14 mouse cellular contexts compared by ENCODE assay signal in the genomic region with DNA sequence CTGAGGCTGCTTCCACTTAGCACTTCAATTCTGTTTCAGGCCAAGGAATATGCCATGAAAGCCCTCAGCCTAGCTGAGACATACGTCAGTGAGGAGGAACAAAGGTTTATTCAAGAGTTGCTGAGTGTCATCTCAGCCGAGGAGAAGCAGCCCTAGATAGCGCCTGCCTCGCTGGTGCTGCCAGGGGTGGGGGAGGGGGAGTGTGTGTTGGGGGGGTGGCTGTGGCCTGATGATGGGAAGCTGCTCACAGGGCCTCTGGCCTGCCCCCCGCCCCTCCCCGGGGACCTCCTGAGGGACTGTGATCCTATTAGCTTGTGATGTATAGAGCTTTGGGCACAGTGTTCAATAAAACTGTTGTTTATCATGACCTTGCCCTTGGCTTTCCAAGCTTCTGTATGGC. TPM values are rescaled to one million over a fixed set of nuclear protein-coding genes. Genes with fewer than 3 reads are reported as not detected.
A peak's percentile ranks its signal among the peaks of the same experiment; 100 is the strongest.
DNase-seq lines count a peak whose midpoint lies in the region; ATAC-seq lines count a peak whose summit lies in the region.
"Had no signal": no experiment of that assay in that cellular context is flagged by ENCODE, and none has a peak within 500 bp of the region (broad histone marks: within the 10 kb centered on the region; RNA-seq: fewer than 3 reads in every experiment).

No protein-coding gene starts in this region.

- H3K36me3 ChIP-seq in heart, embryonic 14.5 days (ENCODE audit: control insufficient read depth, insufficient read depth, low read length), result no peaks in the 10 kb centered on the region
- no peaks in the 10 kb centered on the region for H3K36me3 ChIP-seq in hindbrain, embryonic 13.5 days
- H3K36me3 ChIP-seq in neural tube, embryonic 12.5 days, result no peaks in the 10 kb centered on the region
- H3K36me3 ChIP-seq: liver, embryonic 12.5 days had no signal

- H3K4me1 ChIP-seq in heart, embryonic 14.5 days (ENCODE audit: control insufficient read depth in 2 of 2, insufficient read depth in 2 of 2, low read length in 2 of 2), result peaks cover 6 to 17% of the 10 kb centered on the region in 2 experiments
- peaks cover 9% of the 10 kb centered on the region for H3K4me1 ChIP-seq in hindbrain, embryonic 13.5 days (replicated peaks)
- H3K4me1 ChIP-seq in neural tube, embryonic 12.5 days, result peaks cover 3% of the 10 kb centered on the region; the same call in 1 of the 2 replicates
- H3K4me1 ChIP-seq: liver, embryonic 12.5 days had no signal

- DNase-seq in heart, postnatal 25 days (ENCODE audit: low spot score), result no peak
- DNase-seq in embryo, embryonic 11 days, result peak; percentile 42
- DNase-seq in adipocyte (ENCODE audit: low spot score), result no peak
- DNase-seq in adrenal gland, adult 18-20 months (ENCODE audit: low spot score in 2 of 2), result no peak
- no peak for DNase-seq in right cerebral cortex, postnatal 10 days (ENCODE audit: low spot score in 2 of 2)
- DNase-seq: heart, adult 18-20 months; layer of hippocampus, postnatal 36 days; right cerebral cortex, postnatal 4 days had no signal

- H3K4me2 ChIP-seq in heart, embryonic 14.5 days (ENCODE audit: low read length), result 0 out of 2 replicates have a peak overlapping the region, but pooled peaks have one; percentile 8
- H3K4me2 ChIP-seq in hindbrain, embryonic 13.5 days, result no peak overlapping the region
- 0 out of 2 replicates have a peak overlapping the region, but pooled peaks have one; percentile 9 for H3K4me2 ChIP-seq in neural tube, embryonic 12.5 days (replicated peaks)
- H3K4me2 ChIP-seq: liver, embryonic 12.5 days had no signal

- WGBS in heart, embryonic 14.5 days, result 11% methylated on average over 6 of the region's 6 CpGs
- 12% methylated on average over 6 of the region's 6 CpGs for WGBS in hindbrain, embryonic 13.5 days
- 15% methylated on average over 6 of the region's 6 CpGs for WGBS in neural tube, embryonic 12.5 days

- H3K27me3 ChIP-seq in heart, embryonic 14.5 days (ENCODE audit: control insufficient read depth, insufficient read depth, low read length), result no peaks in the 10 kb centered on the region
- H3K27me3 ChIP-seq in hindbrain, embryonic 13.5 days, result no peaks in the 10 kb centered on the region
- no peaks in the 10 kb centered on the region for H3K27me3 ChIP-seq in neural tube, embryonic 12.5 days (replicated peaks)
- H3K27me3 ChIP-seq: liver, embryonic 12.5 days had no signal

- peaks cover 4% of the 10 kb centered on the region; the same call in 1 of the 2 replicates for H3K9me3 ChIP-seq in heart, embryonic 14.5 days (ENCODE audit: control insufficient read depth, low read length)
- H3K9me3 ChIP-seq in hindbrain, embryonic 13.5 days, result no peaks in the 10 kb centered on the region
- H3K9me3 ChIP-seq in neural tube, embryonic 12.5 days, result no peaks in the 10 kb centered on the region
- H3K9me3 ChIP-seq: liver, embryonic 12.5 days had no signal

- H3K9ac ChIP-seq in heart, embryonic 14.5 days (ENCODE audit: low read length), result 0 out of 2 replicates have a peak overlapping the region, but pooled peaks have one; percentile 30
- 0 out of 2 replicates have a peak overlapping the region, but pooled peaks have one; percentile 5 for H3K9ac ChIP-seq in hindbrain, embryonic 13.5 days
- no peak overlapping the region for H3K9ac ChIP-seq in neural tube, embryonic 12.5 days
- H3K9ac ChIP-seq: liver, embryonic 12.5 days had no signal

- no peak overlapping the region for H3K27ac ChIP-seq in heart, embryonic 14.5 days (replicated peaks in 1 of 2; ENCODE audit: control insufficient read depth in 1 of 2, insufficient read depth in 1 of 2, low read depth in 2 of 2, low read length in 2 of 2)
- H3K27ac ChIP-seq in hindbrain, embryonic 13.5 days, result peak overlapping the region; percentile 62
- no peak overlapping the region for H3K27ac ChIP-seq in neural tube, embryonic 12.5 days
- H3K27ac ChIP-seq: liver, embryonic 12.5 days; stomach, postnatal 0 days had no signal

- intact Hi-C loops in heart, postnatal 25 days (cut with DNase I), result no loop called here

- no peak overlapping the region for H3K4me3 ChIP-seq in heart, embryonic 14.5 days (ENCODE audit: control insufficient read depth in 1 of 2, insufficient read depth in 1 of 2, low read depth in 1 of 2, low read length in 2 of 2)
- H3K4me3 ChIP-seq in hindbrain, embryonic 13.5 days, result no peak overlapping the region
- H3K4me3 ChIP-seq in neural tube, embryonic 12.5 days, result no peak overlapping the region
- H3K4me3 ChIP-seq: liver, embryonic 12.5 days had no signal

- ATAC-seq in heart, embryonic 14.5 days (ENCODE audit: insufficient number of reproducible peaks, insufficient read depth, low FRiP score, low read depth), result no peak
- peak; percentile 68 for ATAC-seq in hindbrain, embryonic 13.5 days (ENCODE audit: low FRiP score)
- ATAC-seq in neural tube, embryonic 12.5 days (ENCODE audit: low FRiP score, low read depth), result peak; percentile 81
- ATAC-seq: intestine, postnatal 0 days; liver, embryonic 12.5 days had no signal

RNA-seq across cellular contexts. Expression of gene Zmynd12, which starts 30.9 kb away (rescaled TPM):
- polyA plus RNA-seq in heart, embryonic 14.5 days (2014; fragmentation: Nextera tagmentation; extraction: Ambion mirVana), result 0.31 and 0.45 TPM in 2 replicates
- total RNA-seq in heart, postnatal 25 days (2021), result not detected
- polyA plus RNA-seq in hindbrain, embryonic 13.5 days (2015; fragmentation: Nextera tagmentation; extraction: Ambion mirVana), result 0.40 and 0.44 TPM in 2 replicates
- 0.13 and 0.55 TPM in 2 replicates for polyA plus RNA-seq in neural tube, embryonic 12.5 days (2016; fragmentation: Nextera tagmentation; extraction: Ambion mirVana)
- 1 to 10 TPM; 2.6 to 2.8 TPM for total RNA-seq in adrenal gland, adult 18-20 months (2021)
- total RNA-seq: heart, adult 18-20 months had no signal

RNA-seq across cellular contexts. Expression of gene Ppcs, which starts 31.3 kb away (rescaled TPM):
- 31.5 and 35.7 TPM in 2 replicates for polyA plus RNA-seq in heart, embryonic 14.5 days (2014; fragmentation: Nextera tagmentation; extraction: Ambion mirVana)
- 1 to 10 TPM; 8.9 TPM for total RNA-seq in heart, postnatal 25 days (2021)
- polyA plus RNA-seq in hindbrain, embryonic 13.5 days (2015; fragmentation: Nextera tagmentation; extraction: Ambion mirVana), result 21.5 and 21.8 TPM in 2 replicates
- polyA plus RNA-seq in neural tube, embryonic 12.5 days (2016; fragmentation: Nextera tagmentation; extraction: Ambion mirVana), result 20.9 and 22.7 TPM in 2 replicates
- total RNA-seq in adrenal gland, adult 18-20 months (2021), result 10 to 100 TPM; 39.4 to 41.0 TPM

RNA-seq across cellular contexts. Expression of gene Ccdc30, which starts 38.2 kb away (rescaled TPM):
- 4.0 and 4.6 TPM in 2 replicates for polyA plus RNA-seq in heart, embryonic 14.5 days (2014; fragmentation: Nextera tagmentation; extraction: Ambion mirVana)
- total RNA-seq in heart, postnatal 25 days (2021), result under 1 TPM in 1 of 2 experiments, not detected in 1; 0.34 TPM
- 18.4 and 20.2 TPM in 2 replicates for polyA plus RNA-seq in hindbrain, embryonic 13.5 days (2015; fragmentation: Nextera tagmentation; extraction: Ambion mirVana)
- polyA plus RNA-seq in neural tube, embryonic 12.5 days (2016; fragmentation: Nextera tagmentation; extraction: Ambion mirVana), result 14.9 and 15.1 TPM in 2 replicates
- total RNA-seq in adrenal gland, adult 18-20 months (2021), result 1 to 10 TPM; 8.2 to 8.7 TPM

RNA-seq across cellular contexts. Expression of gene Rimkla, which starts 38.9 kb away (rescaled TPM):
- 5.7 TPM in 2 replicates for polyA plus RNA-seq in heart, embryonic 14.5 days (2014; fragmentation: Nextera tagmentation; extraction: Ambion mirVana)
- under 1 TPM; 0.31 to 0.67 TPM for total RNA-seq in heart, postnatal 25 days (2021)
- polyA plus RNA-seq in hindbrain, embryonic 13.5 days (2015; fragmentation: Nextera tagmentation; extraction: Ambion mirVana), result 19.9 and 21.0 TPM in 2 replicates
- 14.6 and 18.4 TPM in 2 replicates for polyA plus RNA-seq in neural tube, embryonic 12.5 days (2016; fragmentation: Nextera tagmentation; extraction: Ambion mirVana)
- total RNA-seq in adrenal gland, adult 18-20 months (2021), result under 1 TPM; 0.10 to 0.13 TPM
